Mouse (Mus musculus) MN1 (cell line): ENCODE data around the gene Dok3.

Source experiments
- DNase-seq: peaks from one replicate; pipeline ENCODE4 v3.0.0-alpha.2; 2016; ENCODE audit warnings: low spot score

The Dok3 gene

GRCm38 (mm10) chr13:55540933-55541332, 11.8 kb upstream of the Dok3 start:
- DNase-seq, result no peak

GRCm38 (mm10) chr13:55536194-55537175, 7.4 kb upstream of the Dok3 start, which contains the start of gene Ddx41:
Gene Ddx41, minus strand, starts transcription at chr13:55536658.
- DNase-seq, result peak; percentile 100

GRCm38 (mm10) chr13:55535796-55536193, 6.7 kb upstream of the Dok3 start:
- peak; percentile 19 for DNase-seq

GRCm38 (mm10) chr13:55535191-55535590, 6.1 kb upstream of the Dok3 start:
- no peak for DNase-seq

- DNase-seq, result no peak
These were observed 993 bp downstream of the Dok3 start for GRCm38 (mm10) chr13:55527834-55528772.

- DNase-seq, result no peak
These were observed 1.9 kb downstream of the Dok3 start for GRCm38 (mm10) chr13:55527212-55527611.

GRCm38 (mm10) chr13:55525733-55526553, 3.2 kb downstream of the Dok3 start:
- DNase-seq, result peak; percentile 55

GRCm38 (mm10) chr13:55523951-55524600, 5.0 kb downstream of the Dok3 start:
- DNase-seq, result no peak

GRCm38 (mm10) chr13:55523278-55523677, 5.8 kb downstream of the Dok3 start:
- no peak for DNase-seq

- DNase-seq, result no peak
These were observed 6.4 kb downstream of the Dok3 start for GRCm38 (mm10) chr13:55522730-55523129.

GRCm38 (mm10) chr13:55519606-55520005, 9.5 kb downstream of the Dok3 start:
- DNase-seq, result no peak

GRCm38 (mm10) chr13:55516955-55517354, 12.1 kb downstream of the Dok3 start:
- DNase-seq, result peak; percentile 86

GRCm38 (mm10) chr13:55513828-55514227, 15.3 kb downstream of the Dok3 start:
- DNase-seq, result no peak

GRCm38 (mm10) chr13:55513111-55513748, 15.9 kb downstream of the Dok3 start, which contains the start of gene Pdlim7:
Gene Pdlim7, minus strand, starts transcription at chr13:55513676.
- peak; percentile 97 for DNase-seq

- peak; percentile 68 for DNase-seq
These were observed 16.6 kb downstream of the Dok3 start for GRCm38 (mm10) chr13:55512379-55513031.

- DNase-seq, result no peak
These were observed 17.6 kb downstream of the Dok3 start for GRCm38 (mm10) chr13:55511492-55511861.

- peak; percentile 92 for DNase-seq
These were observed 18.2 kb downstream of the Dok3 start for GRCm38 (mm10) chr13:55510668-55511491.

GRCm38 (mm10) chr13:55510332-55510667, 18.8 kb downstream of the Dok3 start:
- no peak for DNase-seq

- DNase-seq, result no peak
These were observed 20.6 kb downstream of the Dok3 start for GRCm38 (mm10) chr13:55508531-55508930.
